Mouse (Mus musculus) heart, embryonic 15.5 days (tissue): ENCODE measurements around the gene Anks1b. TPM values are rescaled to one million over a fixed set of nuclear protein-coding genes. Genes with fewer than 3 reads are reported as not detected.

Experiments used
- ATAC-seq: fragments of 200-750 bp; cut with Nextera tagmentation; replicated peaks from 2 replicates; pipeline ENCODE4 v1.8.0; 2017; ENCODE audit warnings: low read depth, moderate TSS enrichment; ENCODE audit not compliant: insufficient number of reproducible peaks, insufficient read depth, low FRiP score
- H3K27ac ChIP-seq: fragments of 300-500 bp; sonication (generic); 2 replicates; pipeline ENCODE4 v1.5.1; 2015; ENCODE audit warnings: mild to moderate bottlenecking, inconsistent platforms
- H3K27me3 ChIP-seq: fragments of 300-500 bp; sonication (generic); 2 replicates; pipeline ENCODE4 v1.6.1; 2015; ENCODE audit warnings: inconsistent platforms
- H3K36me3 ChIP-seq: fragments of 300-500 bp; sonication (generic); 2 replicates; pipeline ENCODE4 v1.6.1; 2015; ENCODE audit warnings: mild to moderate bottlenecking, inconsistent platforms
- H3K4me1 ChIP-seq: fragments of 300-500 bp; sonication (generic); replicated peaks from 2 replicates; pipeline ENCODE4 v1.6.1; 2015; ENCODE audit warnings: inconsistent platforms
- H3K4me2 ChIP-seq: fragments of 300-500 bp; sonication (generic); 2 replicates; pipeline ENCODE4 v1.6.1; 2015; ENCODE audit warnings: inconsistent platforms, mild to moderate bottlenecking, moderate library complexity
- H3K4me3 ChIP-seq: fragments of 300-500 bp; sonication (generic); 2 replicates; pipeline ENCODE4 v1.5.1; 2015; ENCODE audit warnings: mild to moderate bottlenecking, inconsistent platforms
- H3K9ac ChIP-seq: fragments of 300-500 bp; sonication (generic); 2 replicates; pipeline ENCODE4 v1.6.1; 2015; ENCODE audit warnings: mild to moderate bottlenecking, inconsistent platforms
- H3K9me3 ChIP-seq: fragments of 300-500 bp; sonication (generic); replicated peaks from 2 replicates; pipeline ENCODE4 v1.6.1; 2016; ENCODE audit warnings: inconsistent platforms
- WGBS: fragments of 180-500 bp; shearing (Covaris S2); methylation state at CpG from one replicate; pipeline ENCODE4 v1.1.7; 2015; ENCODE audit warnings: mixed read lengths; 5-methylcytosine and 5-hydroxymethylcytosine counted together
- polyA plus RNA-seq: library from polyadenylated mRNA; unstranded; fragments of >200 nt; fragmentation: Nextera tagmentation; extraction: Ambion mirVana; gene quantifications from 2 replicates; pipeline ENCODE4 v1.2.1, GENCODE M21; 2015

Gene Anks1b
- polyA plus RNA-seq, 1 experiment from 2014 or later = 0.79 TPM

GRCm38 (mm10) chr10:90803112-90803511 lies 929.8 kb downstream of the Anks1b start:
- H3K27ac ChIP-seq = no peak overlapping the region
- 41% methylated on average over 6 of the region's 6 CpGs for WGBS
- H3K4me2 ChIP-seq = no peak overlapping the region

GRCm38 (mm10) chr10:90804602-90805095 lies 931.3 kb downstream of the Anks1b start:
- 0 out of 2 replicates have a peak, but pooled peaks cover 3% of the 10 kb centered on the region for H3K27me3 ChIP-seq
- H3K4me1 ChIP-seq = no peaks in the 10 kb centered on the region
- no peak overlapping the region for H3K4me2 ChIP-seq
- H3K27ac ChIP-seq = no peak overlapping the region
- no peak overlapping the region for H3K9ac ChIP-seq
- no peaks in the 10 kb centered on the region for H3K9me3 ChIP-seq
- no peak overlapping the region for H3K4me3 ChIP-seq
- no peak for ATAC-seq
- WGBS = 16% methylated on average over 4 of the region's 4 CpGs
- no peaks in the 10 kb centered on the region for H3K36me3 ChIP-seq

More at GRCm38 (mm10) chr10:90803112-90803511, 929.8 kb downstream of the Anks1b start:
- no peak for ATAC-seq
- no peaks in the 10 kb centered on the region for H3K36me3 ChIP-seq
- no peaks in the 10 kb centered on the region for H3K9me3 ChIP-seq
- 0 out of 2 replicates have a peak, but pooled peaks cover 3% of the 10 kb centered on the region for H3K27me3 ChIP-seq
- H3K4me1 ChIP-seq = no peaks in the 10 kb centered on the region
- no peak overlapping the region for H3K4me3 ChIP-seq
- no peak overlapping the region for H3K9ac ChIP-seq

- 60% methylated on average over 8 of the region's 8 CpGs for WGBS
- no peak overlapping the region for H3K27ac ChIP-seq
- no peak for ATAC-seq
Observed at GRCm38 (mm10) chr10:90808616-90809310, 935.5 kb downstream of the Anks1b start.

GRCm38 (mm10) chr10:90809911-90810590 lies 936.7 kb downstream of the Anks1b start:
- H3K36me3 ChIP-seq = no peaks in the 10 kb centered on the region
- ATAC-seq = no peak
- WGBS = 33% methylated on average over 8 of the region's 8 CpGs
- no peaks in the 10 kb centered on the region for H3K9me3 ChIP-seq
- no peak overlapping the region for H3K9ac ChIP-seq
- H3K27me3 ChIP-seq = no peaks in the 10 kb centered on the region
- H3K4me2 ChIP-seq = no peak overlapping the region
- no peak overlapping the region for H3K4me3 ChIP-seq
- no peak overlapping the region for H3K27ac ChIP-seq
- H3K4me1 ChIP-seq = no peaks in the 10 kb centered on the region

More at GRCm38 (mm10) chr10:90808616-90809310, 935.5 kb downstream of the Anks1b start:
- H3K4me3 ChIP-seq = no peak overlapping the region
- H3K27me3 ChIP-seq = 0 out of 2 replicates have a peak, but pooled peaks cover 3% of the 10 kb centered on the region
- no peaks in the 10 kb centered on the region for H3K36me3 ChIP-seq
- H3K9ac ChIP-seq = no peak overlapping the region
- no peaks in the 10 kb centered on the region for H3K4me1 ChIP-seq
- H3K4me2 ChIP-seq = no peak overlapping the region
- no peaks in the 10 kb centered on the region for H3K9me3 ChIP-seq

- WGBS = 73% methylated on average over 4 of the region's 4 CpGs
- Histone ChIP-seq H3K9me3 (no peaks in the 10 kb centered on the region), H3K4me1 (no peaks in the 10 kb centered on the region), H3K9ac (no peak overlapping the region), H3K36me3 (no peaks in the 10 kb centered on the region), H3K4me2 (no peak overlapping the region), H3K4me3 (no peak overlapping the region), H3K27me3 (peaks cover 4% of the 10 kb centered on the region; the same call in 1 of the 2 replicates), H3K27ac (no peak overlapping the region)
- ATAC-seq = no peak
Observed at GRCm38 (mm10) chr10:90811446-90811845, 938.1 kb downstream of the Anks1b start.

- H3K9ac ChIP-seq = no peak overlapping the region
- H3K27ac ChIP-seq = no peak overlapping the region
- H3K4me1 ChIP-seq = no peaks in the 10 kb centered on the region
- no peak overlapping the region for H3K4me3 ChIP-seq
- ATAC-seq = no peak
- H3K4me2 ChIP-seq = no peak overlapping the region
- WGBS = 88% methylated on average over 5 of the region's 5 CpGs
- no peaks in the 10 kb centered on the region for H3K9me3 ChIP-seq
- no peaks in the 10 kb centered on the region for H3K36me3 ChIP-seq
- peaks cover 4% of the 10 kb centered on the region; the same call in 1 of the 2 replicates for H3K27me3 ChIP-seq
Observed at GRCm38 (mm10) chr10:90813326-90813725, 940.0 kb downstream of the Anks1b start.

- WGBS = 82% methylated on average over 6 of the region's 6 CpGs
- H3K36me3 ChIP-seq = no peaks in the 10 kb centered on the region
- H3K9ac ChIP-seq = no peak overlapping the region
- no peak overlapping the region for H3K4me2 ChIP-seq
- H3K27ac ChIP-seq = no peak overlapping the region
- H3K4me3 ChIP-seq = no peak overlapping the region
- no peaks in the 10 kb centered on the region for H3K4me1 ChIP-seq
- ATAC-seq = no peak
- no peaks in the 10 kb centered on the region for H3K9me3 ChIP-seq
- H3K27me3 ChIP-seq = peaks cover 4% of the 10 kb centered on the region; the same call in 1 of the 2 replicates
Observed at GRCm38 (mm10) chr10:90814412-90814811, 941.1 kb downstream of the Anks1b start.

- ATAC-seq = no peak
- Histone ChIP-seq H3K4me1 (no peaks in the 10 kb centered on the region), H3K27me3 (peaks cover 8% of the 10 kb centered on the region; the same call in 1 of the 2 replicates), H3K4me2 (no peak overlapping the region), H3K9me3 (no peaks in the 10 kb centered on the region), H3K9ac (no peak overlapping the region), H3K27ac (no peak overlapping the region), H3K36me3 (no peaks in the 10 kb centered on the region), H3K4me3 (no peak overlapping the region)
- 45% methylated on average over 10 of the region's 10 CpGs for WGBS
Observed at GRCm38 (mm10) chr10:90818246-90818937, 945.1 kb downstream of the Anks1b start.

- WGBS = 8% methylated on average over 4 of the region's 4 CpGs
- Histone ChIP-seq H3K4me2 (no peak overlapping the region), H3K27me3 (peaks cover 30% of the 10 kb centered on the region), H3K27ac (no peak overlapping the region), H3K9ac (no peak overlapping the region), H3K36me3 (no peaks in the 10 kb centered on the region), H3K4me1 (no peaks in the 10 kb centered on the region), H3K9me3 (no peaks in the 10 kb centered on the region), H3K4me3 (no peak overlapping the region)
- no peak for ATAC-seq
Observed at GRCm38 (mm10) chr10:90823438-90823837, 950.1 kb downstream of the Anks1b start.

- Histone ChIP-seq H3K36me3 (no peaks in the 10 kb centered on the region), H3K9me3 (no peaks in the 10 kb centered on the region), H3K9ac (no peak overlapping the region), H3K27ac (no peak overlapping the region), H3K4me2 (no peak overlapping the region), H3K4me3 (no peak overlapping the region), H3K27me3 (peaks cover 42% of the 10 kb centered on the region), H3K4me1 (peaks cover 10% of the 10 kb centered on the region)
- 85% methylated on average over 2 of the region's 2 CpGs for WGBS
- no peak for ATAC-seq
Observed at GRCm38 (mm10) chr10:90824692-90825091, 951.4 kb downstream of the Anks1b start.

- H3K4me1 ChIP-seq = peaks cover 12% of the 10 kb centered on the region
- H3K4me2 ChIP-seq = no peak overlapping the region
- 14% methylated on average over 4 of the region's 4 CpGs for WGBS
- no peak overlapping the region for H3K9ac ChIP-seq
- ATAC-seq = no peak
- no peaks in the 10 kb centered on the region for H3K36me3 ChIP-seq
- H3K27me3 ChIP-seq = peaks cover 64% of the 10 kb centered on the region
- no peak overlapping the region for H3K27ac ChIP-seq
- H3K4me3 ChIP-seq = no peak overlapping the region
- H3K9me3 ChIP-seq = no peaks in the 10 kb centered on the region
Observed at GRCm38 (mm10) chr10:90826939-90827338, 953.6 kb downstream of the Anks1b start.
